Comparison of ENCODE assay signal across 8 mouse cellular contexts in genomic region chr9:72449367-72449766, GRCm38 (mm10). TPM values are rescaled to one million over a fixed set of nuclear protein-coding genes. Genes with fewer than 3 reads are reported as not detected.
DNase-seq lines count a peak whose midpoint lies in the region; ATAC-seq and TF ChIP-seq lines count a peak whose summit lies in the region.

No protein-coding gene starts in this region.

- ATAC-seq in kidney, embryonic 15.5 days (replicated peaks; ENCODE audit: low FRiP score) = no peak
- peak; percentile 38; the same call in 1 of the 2 replicates for ATAC-seq in lung, postnatal 0 days
- ATAC-seq in forebrain, embryonic 16.5 days = no peak

- no peak overlapping the region for H3K4me2 ChIP-seq in kidney, embryonic 15.5 days
- peak overlapping the region; percentile 45 for H3K4me2 ChIP-seq in lung, postnatal 0 days (replicated peaks; ENCODE audit: low read depth, low read length)
- H3K4me2 ChIP-seq in forebrain, embryonic 16.5 days (ENCODE audit: low read length) = no peak overlapping the region

- no peak overlapping the region for H3K4me3 ChIP-seq in kidney, embryonic 15.5 days (replicated peaks)
- peak overlapping the region; percentile 12; the same call in 1 of the 2 replicates for H3K4me3 ChIP-seq in lung, postnatal 0 days (ENCODE audit: low read depth, low read length)
- H3K4me3 ChIP-seq in forebrain, embryonic 16.5 days (replicated peaks; ENCODE audit: low read length) = no peak overlapping the region

- no peak for TF ChIP-seq EP300 in lung, postnatal 0 days (IDR thresholded peaks at IDR 0.05)

- H3K27me3 ChIP-seq in kidney, embryonic 15.5 days = no peaks in the 10 kb centered on the region
- H3K27me3 ChIP-seq in lung, postnatal 0 days (replicated peaks; ENCODE audit: insufficient read depth, low read length) = no peaks in the 10 kb centered on the region
- H3K27me3 ChIP-seq in forebrain, embryonic 16.5 days (replicated peaks; ENCODE audit: control insufficient read depth, insufficient read depth, low read length) = no peaks in the 10 kb centered on the region

- H3K27ac ChIP-seq in kidney, embryonic 15.5 days = no peak overlapping the region
- H3K27ac ChIP-seq in lung, postnatal 0 days (ENCODE audit: low read length) = no peak overlapping the region
- no peak overlapping the region for H3K27ac ChIP-seq in forebrain, embryonic 16.5 days (ENCODE audit: low read length)

- no peak for TF ChIP-seq CTCF in lung, postnatal 0 days (IDR thresholded peaks at IDR 0.05)

- 80% methylated on average over 7 of the region's 7 CpGs for WGBS in kidney, embryonic 15.5 days
- WGBS in lung, postnatal 0 days = 64% methylated on average over 7 of the region's 7 CpGs
- WGBS in forebrain, embryonic 16.5 days = 86% methylated on average over 7 of the region's 7 CpGs

- H3K9me3 ChIP-seq in kidney, embryonic 15.5 days (replicated peaks) = no peaks in the 10 kb centered on the region
- no peaks in the 10 kb centered on the region for H3K9me3 ChIP-seq in lung, postnatal 0 days (ENCODE audit: low read length)
- no peaks in the 10 kb centered on the region for H3K9me3 ChIP-seq in forebrain, embryonic 16.5 days (ENCODE audit: control insufficient read depth, low read length)

- peak; percentile 21 for DNase-seq in kidney, adult 11 months
- peak; percentile 50 for DNase-seq in adrenal gland, postnatal 14 days
- peak; percentile 7 for DNase-seq in heart, postnatal 25 days (ENCODE audit: low spot score)
- peak; percentile 51 for DNase-seq in lung, postnatal 0 days (ENCODE audit: low spot score)
- peak; percentile 54 for DNase-seq in thymus, postnatal 14 days
- no peak for DNase-seq in frontal cortex, postnatal 10 days (ENCODE audit: low spot score in 2 of 2)

- intact Hi-C loops in heart, postnatal 25 days (cut with DNase I) = no loop called here

- H3K9ac ChIP-seq in kidney, embryonic 15.5 days = no peak overlapping the region
- no peak overlapping the region for H3K9ac ChIP-seq in lung, postnatal 0 days (replicated peaks; ENCODE audit: low read depth)
- no peak overlapping the region for H3K9ac ChIP-seq in forebrain, embryonic 16.5 days (replicated peaks; ENCODE audit: low read depth, low read length)

- peaks cover 81% of the 10 kb centered on the region for H3K36me3 ChIP-seq in kidney, embryonic 15.5 days
- H3K36me3 ChIP-seq in lung, postnatal 0 days (ENCODE audit: insufficient read depth, low read length) = no peaks in the 10 kb centered on the region
- no peaks in the 10 kb centered on the region for H3K36me3 ChIP-seq in forebrain, embryonic 16.5 days (ENCODE audit: control insufficient read depth, insufficient read depth)

- no peaks in the 10 kb centered on the region for H3K4me1 ChIP-seq in kidney, embryonic 15.5 days
- no peaks in the 10 kb centered on the region; the same call in 1 of the 2 replicates for H3K4me1 ChIP-seq in lung, postnatal 0 days (ENCODE audit: insufficient read depth, low read depth, low read length)
- no peaks in the 10 kb centered on the region for H3K4me1 ChIP-seq in forebrain, embryonic 16.5 days (replicated peaks; ENCODE audit: control insufficient read depth, insufficient read depth, low read length)

RNA-seq across cellular contexts. Expression of gene Mns1, which starts 11.6 kb away (rescaled TPM):
- polyA plus RNA-seq in kidney, embryonic 15.5 days (2015; fragmentation: Nextera tagmentation; extraction: Ambion mirVana) = 33.3 and 33.6 TPM in 2 replicates
- total RNA-seq in adrenal gland, postnatal 14 days (2021) = 3.9 and 6.8 TPM in 2 replicates
- total RNA-seq in heart, postnatal 25 days (2021) = under 1 TPM; 0.11 to 0.13 TPM
- 5.9 and 9.2 TPM in 2 replicates for polyA plus RNA-seq in lung, postnatal 0 days (2015; fragmentation: Nextera tagmentation; extraction: Ambion mirVana)
- polyA plus RNA-seq in forebrain, embryonic 16.5 days (2015; fragmentation: Nextera tagmentation; extraction: Ambion mirVana) = 12.1 and 16.4 TPM in 2 replicates

RNA-seq across cellular contexts. Expression of gene Tex9, which starts 42.6 kb away (rescaled TPM):
- polyA plus RNA-seq in kidney, embryonic 15.5 days (2015; fragmentation: Nextera tagmentation; extraction: Ambion mirVana) = 34.4 and 37.3 TPM in 2 replicates
- 6.7 and 8.6 TPM in 2 replicates for total RNA-seq in adrenal gland, postnatal 14 days (2021)
- 1 to 10 TPM; 1.6 to 2.6 TPM for total RNA-seq in heart, postnatal 25 days (2021)
- 7.6 and 9.1 TPM in 2 replicates for polyA plus RNA-seq in lung, postnatal 0 days (2015; fragmentation: Nextera tagmentation; extraction: Ambion mirVana)
- 27.4 and 33.3 TPM in 2 replicates for polyA plus RNA-seq in forebrain, embryonic 16.5 days (2015; fragmentation: Nextera tagmentation; extraction: Ambion mirVana)

Comparison
In these comparisons a context has a peak if more than half of its experiments do, and no peak if none do; other contexts are left out.
1. DNase-seq: peak in kidney, adult 11 months (single experiment), adrenal gland, postnatal 14 days (single experiment), heart, postnatal 25 days (single experiment), lung, postnatal 0 days (single experiment) and thymus, postnatal 14 days (single experiment); none in frontal cortex, postnatal 10 days (0 of 2).